Mouse (Mus musculus) lung, postnatal 0 days (tissue): ENCODE results near the gene Fasl.

Experiments used
- CTCF ChIP-seq: IDR thresholded peaks from 2 replicates; pipeline ENCODE4 v1.5.1; 2016; ENCODE audit warnings: antibody characterized with exemption, mild to moderate bottlenecking
- EP300 ChIP-seq: IDR thresholded peaks from 2 replicates; pipeline ENCODE4 v1.6.1; 2016; ENCODE audit warnings: antibody characterized with exemption, mild to moderate bottlenecking, control low read depth

DNA sequence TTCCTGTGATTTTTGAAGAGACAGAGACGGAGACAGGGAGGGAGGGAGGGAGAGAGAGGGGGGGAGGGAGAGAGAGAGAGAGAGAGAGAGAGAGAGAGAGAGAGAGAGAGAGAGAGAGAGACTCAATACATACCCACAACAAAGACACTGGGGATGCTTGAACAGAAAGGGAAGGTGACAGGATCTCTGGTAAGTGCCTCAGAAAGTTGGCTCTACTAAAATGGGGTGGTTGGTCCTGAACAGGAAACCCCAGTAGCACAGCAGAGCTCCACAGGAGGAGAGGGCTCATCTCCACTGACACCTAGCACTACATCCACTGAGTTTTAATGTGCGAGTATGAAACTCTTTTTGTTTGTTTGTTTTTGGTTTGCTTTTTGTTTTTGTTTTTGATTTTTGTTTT is 13.0 kb upstream of the Fasl start:
- no peak for TF ChIP-seq EP300
- TF ChIP-seq CTCF = no peak
